Mouse (Mus musculus) gonadal fat pad, adult 2 months (tissue): ENCODE measurements at regions not wholly inside any gene's neighbourhood (a gene's known extent, or its start where the extent isn't known, plus 50 kb on each side); places are given as distances from the start of the nearest gene placed in this dataset.
"Not testable (repeated sequence)": the region's sequence is repeated elsewhere in the genome, so short reads cannot be mapped to it uniquely, and the experiment has no call there.

ENCODE experiments used
- DNase-seq: peaks from one replicate; pipeline ENCODE4 v3.0.0-alpha.2; 2012; ENCODE audit warnings: low read depth

DNA sequence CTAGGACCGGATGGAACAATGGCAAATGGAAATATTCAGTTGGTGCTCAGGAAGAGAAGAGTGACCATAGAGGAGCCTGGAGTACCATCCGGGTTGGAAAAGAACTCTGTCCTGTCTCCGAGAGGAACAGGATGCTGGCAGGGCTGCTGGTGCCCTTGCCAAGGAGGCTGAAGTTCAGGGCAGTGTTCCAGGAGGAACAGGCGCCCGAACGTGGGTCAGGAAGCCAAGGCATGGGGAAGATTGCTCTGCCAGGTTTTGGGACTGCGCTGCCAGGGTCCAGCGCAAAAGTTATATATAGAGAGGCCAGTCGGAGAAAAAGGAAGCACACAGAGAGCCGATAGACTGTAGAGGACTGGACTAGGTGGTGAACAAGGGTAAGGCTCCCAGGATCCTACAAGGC lies 92.3 kb upstream of the Mdm1 start:
- DNase-seq: no peak

DNA sequence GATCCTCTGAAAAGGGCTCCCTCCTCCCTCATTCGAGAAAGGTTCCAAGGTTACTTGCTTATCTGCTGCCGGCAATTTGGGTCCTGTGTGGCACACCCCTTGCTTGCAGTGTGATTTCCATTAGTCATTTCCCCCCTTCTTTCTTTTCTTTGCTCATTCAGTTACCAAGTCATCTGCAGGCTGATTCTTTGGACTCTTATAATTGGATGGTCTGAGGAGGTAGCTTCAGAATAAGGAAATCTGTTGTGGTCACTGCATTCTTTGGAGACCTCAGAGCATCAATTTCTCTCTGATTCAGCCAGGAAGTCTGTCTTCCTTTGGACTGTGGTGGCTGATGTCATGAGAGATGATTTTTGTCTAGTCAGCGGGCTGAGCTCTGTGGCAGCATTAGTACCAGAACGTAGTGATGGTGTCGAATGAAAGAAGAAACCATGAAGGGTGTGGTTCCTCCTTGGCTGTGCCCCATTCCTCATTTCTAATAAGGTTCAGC lies 91.4 kb upstream of the Mdm1 start:
- no peak for DNase-seq

DNA sequence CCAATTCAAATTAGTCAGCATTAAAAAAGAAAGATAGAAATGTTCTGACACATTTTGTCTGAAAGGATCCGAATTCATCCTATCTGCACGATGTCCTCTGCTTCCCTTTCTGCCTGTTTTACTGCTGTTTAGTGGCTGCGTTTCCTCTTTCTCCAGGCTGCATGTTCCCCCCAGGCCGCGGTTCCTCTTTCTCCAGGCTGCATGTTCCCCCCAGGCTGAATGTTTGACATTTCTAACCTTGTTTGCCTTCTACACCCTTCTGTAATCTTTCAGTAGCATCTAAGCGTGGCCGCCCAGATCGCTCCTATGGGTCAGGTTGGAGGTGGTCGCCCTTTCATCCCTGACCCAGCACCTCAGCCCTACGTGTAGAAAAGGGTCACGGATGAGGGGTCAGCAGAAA lies 89.6 kb upstream of the Mdm1 start:
- DNase-seq: no peak

DNA sequence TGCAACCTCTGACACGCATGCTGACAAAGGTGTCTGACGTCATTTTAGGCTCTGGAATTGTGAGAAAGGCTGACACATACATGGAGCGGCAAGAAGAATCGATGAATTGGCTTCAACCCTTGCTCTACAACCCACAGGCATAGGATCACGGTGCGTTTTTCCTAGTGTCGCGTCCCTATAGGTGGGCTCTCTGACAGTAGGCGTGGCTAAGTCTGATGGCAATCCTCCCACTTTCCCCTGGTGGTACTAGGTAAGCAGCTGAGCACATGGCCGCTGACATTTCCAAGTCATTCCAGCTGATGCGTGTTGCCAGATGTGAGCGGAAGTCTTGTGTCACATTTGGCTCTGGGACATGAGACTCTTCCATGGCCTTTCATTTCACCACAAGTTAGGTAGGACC lies 89.1 kb upstream of the Mdm1 start:
- no peak for DNase-seq

DNA sequence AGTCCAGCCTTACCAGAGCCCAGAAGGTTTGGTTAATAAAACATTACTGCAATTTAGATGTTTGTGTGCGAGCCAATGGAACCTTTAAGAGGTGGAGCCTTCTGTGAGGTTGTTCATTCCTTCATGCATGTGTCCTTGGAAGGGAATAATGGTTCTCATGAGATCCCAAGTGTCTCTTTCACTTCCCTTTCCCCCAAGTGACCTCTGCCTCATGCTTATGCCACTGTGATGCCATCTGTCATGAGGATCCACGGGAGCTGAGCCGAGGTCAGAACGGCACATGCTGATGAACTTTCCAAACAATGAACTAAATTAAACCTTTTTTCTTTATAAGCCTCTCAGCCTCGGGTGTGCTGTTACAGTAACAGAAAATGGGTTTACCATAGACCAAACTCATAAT lies 88.6 kb upstream of the Mdm1 start:
- DNase-seq: no peak

DNA sequence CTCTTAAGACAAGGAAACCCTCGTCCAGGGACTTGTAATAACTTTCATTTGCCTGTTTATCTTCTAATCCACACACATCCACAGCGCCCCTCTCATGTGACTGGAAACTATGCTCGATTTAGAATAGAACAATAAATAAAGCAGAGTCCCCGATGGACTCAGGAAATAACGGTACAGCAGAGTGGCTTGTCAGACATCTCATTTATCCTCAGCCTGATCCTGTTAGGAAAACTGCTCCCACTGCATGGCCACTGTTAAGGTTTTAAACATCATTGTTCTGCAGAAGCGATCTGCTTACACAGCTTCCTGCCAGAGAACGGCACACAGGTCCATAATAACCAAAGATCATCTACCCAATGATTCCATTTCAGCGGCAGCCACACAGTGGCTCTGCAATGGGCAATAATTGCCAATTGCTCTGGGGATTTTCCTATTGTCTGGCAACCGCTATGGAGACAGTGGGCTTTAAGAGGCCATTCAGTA lies 84.8 kb upstream of the Mdm1 start:
- no peak for DNase-seq

DNA sequence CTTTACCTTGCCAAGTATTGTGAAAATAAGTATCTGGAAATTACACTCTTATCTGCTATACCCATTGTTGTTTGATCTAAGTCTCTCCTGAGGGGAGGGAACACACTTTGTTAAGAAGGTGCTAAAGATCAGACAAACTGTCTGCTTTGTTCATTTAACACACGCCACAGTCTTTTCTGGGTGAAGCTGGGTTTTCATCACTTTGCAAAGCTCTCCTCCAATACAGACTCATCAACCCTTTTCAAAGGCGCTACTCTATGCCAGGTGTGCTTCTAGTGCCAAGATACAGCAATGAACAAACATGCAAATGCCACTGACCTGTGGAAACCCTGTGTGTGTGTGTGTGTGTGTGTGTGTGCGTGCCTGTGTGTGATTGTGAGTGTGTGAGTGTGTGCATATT lies 84.1 kb upstream of the Mdm1 start:
- DNase-seq: no peak

DNA sequence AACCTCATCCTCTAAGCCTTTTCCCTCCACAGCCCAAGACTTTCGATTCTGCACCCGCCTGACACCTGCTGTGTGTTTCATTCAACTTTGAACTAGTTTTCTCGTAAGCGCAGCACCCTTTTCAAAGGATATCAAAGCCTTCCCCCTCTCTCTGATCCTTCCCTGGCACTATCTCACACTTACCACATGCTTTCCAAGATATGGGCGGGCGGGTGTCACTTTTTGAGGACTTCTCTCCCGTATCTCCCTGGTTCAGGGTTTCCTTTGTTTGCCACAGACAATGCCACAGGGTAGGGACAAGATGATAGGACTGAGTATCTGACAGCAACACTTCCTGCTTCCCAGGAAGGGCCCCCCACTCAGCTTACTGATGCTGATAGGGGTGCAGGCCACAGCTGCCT lies 76.8 kb upstream of the Mdm1 start:
- no peak for DNase-seq

DNA sequence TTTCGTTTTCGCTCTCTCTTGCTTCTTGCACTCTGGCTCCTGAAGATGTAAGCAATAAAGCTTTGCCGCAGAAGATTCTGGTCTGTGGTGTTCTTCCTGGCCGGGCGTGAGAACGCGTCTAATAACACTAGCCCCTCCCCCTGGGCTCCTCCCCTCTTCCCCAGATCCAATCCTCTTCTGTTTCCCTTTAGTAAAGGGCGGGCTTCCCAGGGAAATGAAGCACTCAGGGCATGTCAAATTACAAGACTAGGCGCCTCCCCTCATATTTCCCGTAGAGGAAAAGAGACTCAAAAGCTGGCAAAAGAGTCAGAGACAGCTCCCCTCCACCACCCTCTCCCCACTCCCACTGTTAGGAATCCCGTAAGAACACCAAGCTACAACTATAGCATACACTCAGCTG lies 65.3 kb upstream of the Mdm1 start:
- not testable (repeated sequence) for DNase-seq

DNA sequence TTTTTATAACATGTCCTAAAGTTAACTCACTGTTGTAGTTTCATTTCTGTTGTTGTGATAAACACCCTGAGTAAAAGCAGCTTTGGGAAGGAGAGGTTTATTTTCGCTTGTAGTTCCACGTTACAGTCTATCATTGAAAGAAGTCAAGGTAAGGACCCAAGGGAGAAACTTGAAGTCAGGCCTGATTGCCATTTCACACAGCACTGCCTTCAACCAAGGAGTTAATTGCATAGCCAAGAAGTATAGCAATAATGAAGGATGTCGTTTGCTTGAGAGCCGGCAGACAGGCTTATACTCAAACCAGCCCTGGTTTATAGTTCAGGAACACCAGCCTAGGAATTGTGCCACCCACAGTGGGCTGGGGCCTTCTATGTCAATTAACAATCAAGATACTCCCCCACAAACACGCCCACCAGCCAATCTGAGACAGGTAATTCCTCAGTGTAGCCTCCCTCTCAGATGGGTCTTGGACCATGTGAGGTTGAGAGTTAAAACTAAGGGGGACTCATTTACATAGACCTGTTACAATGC lies 59.9 kb upstream of the Mdm1 start:
- no peak for DNase-seq

DNA sequence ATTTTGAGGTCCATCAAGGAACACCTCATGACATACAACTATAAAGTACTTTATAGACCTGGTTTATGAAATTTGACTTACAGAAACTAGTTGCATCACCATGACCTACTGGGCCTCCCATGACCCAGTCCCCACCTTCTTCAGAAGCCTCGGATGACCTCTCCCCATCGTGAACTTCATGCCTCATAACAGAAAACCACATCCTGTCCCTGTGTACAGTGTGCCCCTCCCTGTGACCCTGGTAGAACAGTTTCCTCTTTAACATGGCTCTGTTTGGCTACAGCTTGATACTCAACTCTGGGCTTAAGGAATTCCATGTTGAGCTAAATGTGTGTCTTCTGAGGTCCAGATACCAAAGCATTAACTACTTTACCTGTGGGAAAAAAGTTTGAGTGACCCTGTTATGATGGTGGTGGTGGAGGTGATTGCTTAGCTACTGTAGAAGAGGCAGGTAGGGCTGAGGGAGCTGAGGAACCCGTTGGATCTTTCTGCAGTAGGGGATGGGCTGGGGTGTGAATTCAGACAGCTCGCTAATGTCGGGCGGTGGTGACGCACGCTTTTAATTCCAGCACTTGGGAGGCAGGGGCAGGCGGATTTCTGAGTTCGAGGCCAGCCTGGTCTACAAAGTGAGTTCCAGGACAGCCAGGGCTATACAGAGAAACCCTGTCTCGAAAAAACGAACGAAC lies 58.4 kb upstream of the Mdm1 start:
- DNase-seq: no peak

DNA sequence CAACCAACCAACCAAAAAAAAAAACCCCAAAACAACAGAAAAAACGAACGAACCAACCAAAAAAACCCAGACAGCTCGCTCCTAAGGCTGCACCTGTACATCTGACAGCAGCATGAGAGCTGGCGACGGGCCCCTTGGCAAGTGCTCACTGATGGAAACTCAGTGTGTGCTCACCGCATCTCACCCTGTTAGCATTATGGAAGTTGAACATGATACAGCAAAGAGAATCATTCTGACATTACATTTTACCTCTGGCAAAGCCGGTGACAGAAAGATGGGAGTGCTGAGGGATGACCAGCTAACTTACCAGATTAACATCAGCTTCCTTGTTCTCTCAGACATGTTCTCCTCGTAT lies 57.9 kb upstream of the Mdm1 start:
- no peak for DNase-seq

DNA sequence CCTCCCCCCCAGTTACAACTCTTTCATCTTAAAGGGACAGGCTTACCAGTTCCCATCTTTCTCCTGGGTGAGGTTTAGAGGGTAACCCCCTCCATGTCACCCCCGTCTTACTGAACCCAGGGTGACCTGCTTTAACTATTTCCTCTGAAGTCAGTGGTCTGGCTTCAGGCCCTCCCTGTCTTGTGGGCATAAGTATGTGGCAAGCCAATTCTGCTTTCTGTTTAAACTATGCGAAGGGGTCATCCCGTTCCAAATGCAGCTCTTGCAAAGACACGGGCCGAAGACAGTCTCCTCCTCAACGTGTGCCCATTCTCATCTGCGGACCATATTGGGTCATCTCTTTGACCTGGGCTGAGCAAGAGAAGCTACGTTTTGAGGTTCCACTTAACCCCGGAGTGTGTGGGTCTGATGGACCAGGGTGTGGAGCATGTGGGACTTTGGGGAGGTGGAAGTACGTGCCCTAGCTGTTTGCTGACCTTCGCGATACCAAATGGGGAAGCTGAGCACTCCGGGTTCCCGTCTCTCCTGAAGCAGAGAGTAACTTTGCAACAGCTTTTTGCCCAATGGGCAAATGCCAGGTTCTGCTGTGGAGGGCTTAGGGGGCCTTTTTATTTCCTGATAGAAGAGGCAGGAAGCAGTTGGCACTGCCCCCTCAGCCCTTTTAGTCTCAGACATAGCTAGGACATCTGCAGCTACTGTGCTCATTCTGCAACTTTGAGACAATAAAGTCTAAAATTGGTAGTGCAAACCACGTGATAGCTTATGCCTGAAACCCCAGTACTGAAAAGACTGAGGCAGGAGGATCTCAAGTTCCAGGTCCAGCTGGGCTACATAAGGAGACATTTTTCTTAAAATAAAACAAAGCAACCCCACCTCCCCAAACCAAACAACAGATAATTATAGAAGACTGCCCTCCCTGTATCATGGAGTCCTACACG lies 56.3 kb upstream of the Mdm1 start:
- DNase-seq: no peak

DNA sequence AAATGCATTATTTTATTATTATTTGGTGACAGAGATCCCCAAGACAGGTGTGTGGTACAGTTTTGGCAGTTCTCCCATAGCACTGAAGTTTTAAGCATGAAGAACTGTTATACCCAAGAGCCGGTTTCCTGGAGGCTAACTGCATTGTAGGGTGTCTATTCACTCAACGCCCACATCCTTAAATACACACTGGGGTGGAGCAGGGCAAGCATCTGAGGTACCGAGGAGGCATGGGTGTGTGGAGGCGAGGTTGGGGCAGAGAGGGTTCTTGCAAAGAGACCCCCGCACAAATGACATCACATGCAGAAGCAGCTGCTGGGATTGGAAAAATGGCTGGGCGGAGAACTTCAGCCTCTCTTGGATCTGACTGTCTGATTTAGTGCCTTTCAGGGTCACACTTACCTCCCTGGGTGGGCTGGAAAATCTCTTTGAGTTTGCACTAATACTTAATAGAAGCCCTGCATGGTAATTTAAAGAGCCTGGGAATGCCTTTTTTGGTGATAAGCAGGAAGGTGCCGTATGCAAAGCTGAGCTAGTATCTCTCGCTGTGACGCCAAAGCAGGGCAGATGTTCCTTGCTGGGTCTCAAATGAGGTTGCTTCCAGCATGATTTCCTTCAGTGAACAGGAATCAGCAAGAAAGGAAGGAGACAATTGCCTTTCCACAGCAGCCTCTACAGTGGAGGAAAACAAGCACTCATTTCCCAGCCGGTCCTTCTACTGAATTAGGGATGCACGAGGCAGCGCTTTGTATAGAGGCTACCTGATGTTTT lies 53.9 kb upstream of the Mdm1 start:
- no peak for DNase-seq

DNA sequence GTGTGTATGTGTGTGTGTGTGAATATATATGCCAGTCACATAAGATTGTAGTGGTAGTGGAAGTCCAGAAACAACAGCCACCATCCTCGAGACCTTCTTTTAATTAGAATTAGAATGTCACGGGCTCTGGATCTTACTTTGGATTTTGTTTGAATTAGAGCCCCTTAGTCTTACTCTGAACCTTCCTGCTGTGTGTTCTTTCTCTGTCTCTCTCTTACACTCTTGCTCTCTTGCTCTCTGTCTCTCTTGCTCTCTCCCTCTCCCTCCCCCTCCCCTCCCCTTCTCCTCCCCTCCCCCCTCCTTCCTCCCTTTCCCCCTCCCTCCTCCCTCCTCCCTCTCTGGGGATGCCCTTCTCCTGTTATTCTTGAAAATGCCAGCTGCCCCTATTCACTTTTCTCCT lies 53.1 kb upstream of the Mdm1 start:
- no peak for DNase-seq

DNA sequence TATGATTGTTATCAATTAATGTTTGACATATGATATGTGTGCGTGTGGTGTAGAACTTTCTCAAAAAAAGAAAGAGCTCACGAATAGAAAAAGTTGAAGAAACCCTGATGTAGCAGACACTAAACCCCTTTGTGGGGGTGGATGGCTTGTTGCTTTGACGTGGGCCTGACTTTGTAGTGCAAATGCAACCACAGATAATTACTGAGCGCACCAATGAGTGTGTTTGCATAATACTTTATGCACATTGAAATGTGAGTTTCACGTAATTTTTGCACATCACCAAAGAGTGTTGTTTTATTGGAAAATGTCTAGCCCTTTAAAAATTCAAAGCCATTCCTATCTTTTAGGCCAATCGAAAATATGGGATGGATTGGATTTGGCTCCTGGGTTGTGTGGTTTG lies 51.7 kb upstream of the Mdm1 start:
- no peak for DNase-seq

DNA sequence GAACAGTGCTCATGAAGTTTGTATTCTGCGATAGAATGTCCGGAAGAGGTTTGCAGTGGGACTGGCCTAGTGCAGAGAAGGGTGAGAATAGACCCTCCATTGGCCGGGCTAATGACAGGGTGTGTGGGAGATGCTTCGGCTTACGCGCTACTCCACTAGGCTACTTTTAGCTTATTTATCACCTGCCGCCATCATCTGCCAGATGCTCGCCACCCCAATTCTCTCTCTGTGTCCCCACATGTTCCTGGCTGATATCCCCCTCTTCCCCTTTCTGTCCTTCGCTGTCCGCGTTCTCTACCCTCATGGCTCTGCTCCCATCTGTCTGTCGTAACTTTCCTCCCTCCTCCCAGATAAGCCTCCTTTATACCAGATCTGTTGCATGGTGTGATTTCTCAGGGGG lies 50.1 kb upstream of the Mdm1 start:
- no peak for DNase-seq
